Mouse (Mus musculus): ENCODE data around the gene Naxd.
"Not testable (repeated sequence)": the region's sequence is repeated elsewhere in the genome, so short reads cannot be mapped to it uniquely, and the experiment has no call there.

Naxd gene

DNA sequence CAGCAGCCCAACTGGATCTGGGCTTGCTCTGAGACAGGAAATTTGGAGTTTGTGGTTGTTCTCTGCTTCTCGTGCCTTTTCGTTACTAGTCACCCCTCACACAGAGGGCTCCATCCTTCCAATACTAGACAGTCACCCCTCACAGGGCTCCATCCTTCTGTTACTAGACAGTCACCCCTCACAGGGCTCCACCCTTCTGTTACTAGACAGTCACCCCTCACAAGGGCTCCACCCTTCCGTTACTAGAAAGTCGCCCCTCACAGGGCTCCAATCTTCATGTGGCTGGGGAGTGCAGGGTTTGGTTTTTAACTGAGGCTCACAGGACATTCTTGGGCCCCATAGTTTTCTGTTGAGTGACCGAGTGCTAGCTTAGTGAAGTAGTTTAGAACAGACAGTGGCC is 15.9 kb downstream of the Naxd start:
- DNase-seq (ENCODE audit: low spot score), result no peak

DNA sequence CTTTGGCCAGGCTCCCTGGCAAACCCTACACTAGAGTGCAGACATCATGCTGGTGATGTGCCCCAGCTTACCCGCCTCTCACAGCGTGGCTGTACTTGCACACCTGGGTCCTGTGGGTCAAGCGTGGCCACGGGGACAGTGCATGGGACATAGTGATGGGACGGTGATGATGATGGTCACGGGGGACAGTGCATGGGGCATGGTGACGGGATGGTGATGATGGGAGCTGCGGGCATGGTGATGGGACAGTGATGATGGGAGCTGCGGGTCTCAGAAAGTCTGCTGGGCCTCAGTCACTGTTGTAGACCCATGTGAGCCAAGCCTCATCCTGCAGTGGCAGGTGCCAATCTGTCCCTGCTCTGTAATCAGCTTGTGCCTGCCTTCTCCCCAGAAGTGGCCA is 19.0 kb downstream of the Naxd start:
- no peak for DNase-seq (ENCODE audit: low spot score)

DNA sequence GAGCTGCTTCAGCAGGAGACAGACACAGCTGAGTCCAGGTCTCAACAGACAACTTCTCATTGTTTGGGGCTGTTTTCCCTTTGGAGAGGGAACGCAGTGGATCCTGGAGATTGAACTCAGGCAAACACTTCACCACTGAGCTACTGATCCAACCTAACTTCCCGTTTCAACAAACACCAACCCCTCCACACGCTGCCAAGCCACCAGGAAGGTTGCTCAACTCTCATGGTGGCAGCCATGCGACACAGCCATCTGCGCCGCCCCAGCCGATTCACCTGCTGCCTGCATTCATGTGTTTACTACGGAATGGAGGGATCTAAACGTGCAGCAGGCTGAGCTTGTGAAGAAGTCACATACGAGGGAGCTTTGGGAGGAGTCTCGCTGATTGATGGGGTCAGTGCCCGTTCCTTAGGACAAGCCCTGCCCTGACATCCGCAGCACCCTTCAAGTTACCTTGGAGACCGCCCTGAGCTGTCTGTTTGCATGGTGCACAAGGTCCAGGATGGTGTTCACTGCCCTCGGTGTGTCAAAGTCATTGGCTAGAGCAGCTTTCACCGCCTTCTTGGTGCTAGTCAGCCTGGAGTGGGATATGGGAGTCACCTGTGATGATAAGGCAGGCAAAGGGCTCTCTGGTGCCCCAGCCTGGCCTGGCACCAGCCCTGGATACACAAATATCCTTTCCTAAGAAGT is 20.2 kb downstream of the Naxd start:
- no peak for DNase-seq (ENCODE audit: low spot score)

DNA sequence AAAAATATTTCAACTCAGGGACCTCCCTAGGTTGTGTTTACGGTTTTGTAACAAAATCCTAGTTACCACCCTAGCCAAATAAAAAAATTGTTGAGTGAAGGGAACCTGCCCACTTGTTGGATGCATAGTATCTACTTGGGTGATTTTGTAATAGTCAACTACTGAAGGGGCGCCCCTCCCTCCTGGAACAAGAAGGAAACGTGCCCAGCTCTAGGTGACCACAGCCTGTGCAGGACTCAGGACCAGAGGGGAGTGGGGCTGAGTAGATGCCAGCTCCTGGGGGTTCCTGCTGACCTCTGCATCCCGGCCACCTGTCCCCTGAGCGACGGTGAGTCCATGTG is 20.7 kb downstream of the Naxd start:
- no peak for DNase-seq (ENCODE audit: low spot score)

DNA sequence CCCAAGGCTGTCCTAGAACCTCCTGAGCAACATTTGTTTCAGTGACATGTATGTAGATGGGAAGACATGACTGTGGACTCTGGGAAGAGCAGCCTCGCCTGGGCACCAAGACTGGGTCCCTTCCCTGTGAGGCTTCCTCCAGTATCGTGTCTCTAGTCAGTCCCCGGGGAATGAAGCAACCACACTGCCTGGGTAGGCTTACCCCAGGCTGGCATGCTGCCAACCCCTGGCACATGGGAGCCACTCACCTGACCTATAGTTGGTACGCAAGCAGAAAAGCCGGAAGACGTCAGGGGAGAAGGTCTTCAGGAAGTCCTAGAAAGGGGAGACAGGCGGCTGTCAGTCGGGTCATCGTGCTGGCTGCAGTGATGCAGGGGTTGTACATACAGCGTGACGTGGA is 21.4 kb downstream of the Naxd start:
- no peak for DNase-seq (ENCODE audit: low spot score)

DNA sequence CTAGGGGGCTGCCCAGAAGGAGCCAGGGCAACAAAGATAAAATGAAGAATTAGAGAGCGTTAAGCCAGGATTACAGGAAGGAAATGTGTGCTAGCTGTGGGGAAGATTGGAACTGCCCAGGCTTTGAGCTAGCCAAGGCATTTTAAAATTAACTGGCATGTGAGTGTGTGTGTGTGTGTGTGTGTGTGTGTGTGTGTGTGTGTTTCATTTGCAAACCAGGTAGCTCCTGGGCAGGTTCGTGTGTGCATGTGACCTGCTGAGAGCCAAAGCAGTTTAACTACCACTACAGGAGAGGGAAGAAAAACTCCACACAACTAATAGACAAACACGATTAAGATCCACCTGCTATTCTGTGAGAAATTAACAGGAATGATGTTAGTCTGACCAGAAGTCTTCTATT is 26.0 kb downstream of the Naxd start:
- no peak for DNase-seq (ENCODE audit: low spot score)

DNA sequence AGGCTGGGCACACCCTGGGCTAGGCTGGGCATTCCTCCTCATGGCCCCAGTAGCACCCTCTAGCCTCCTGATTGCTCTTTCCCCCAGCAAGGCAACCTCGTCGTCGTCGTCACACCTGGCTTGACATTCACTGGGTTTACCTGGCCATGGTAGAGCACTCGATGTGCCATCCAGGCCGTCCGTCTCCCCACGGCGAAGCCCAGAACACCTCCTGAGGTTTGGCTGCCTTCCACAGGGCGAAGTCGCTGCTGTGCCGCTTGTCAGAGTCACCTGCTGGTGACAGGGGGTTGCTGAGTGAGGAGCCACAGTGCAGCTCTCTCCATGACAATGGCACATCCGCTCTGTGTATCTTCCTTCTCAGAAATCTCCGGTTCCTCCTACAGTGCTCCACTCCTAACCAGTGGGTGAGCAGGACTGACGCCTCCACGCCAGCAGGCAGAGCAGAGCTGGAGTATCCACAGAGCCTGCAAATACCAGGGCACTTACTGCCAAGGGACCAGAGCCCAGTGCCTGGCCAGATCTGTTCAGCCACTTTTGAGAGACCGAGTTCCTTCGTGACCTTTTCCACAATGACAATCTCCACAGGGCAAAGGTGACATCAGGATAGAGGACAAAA is 33.0 kb downstream of the Naxd start:
- no peak for DNase-seq (ENCODE audit: low spot score)

DNA sequence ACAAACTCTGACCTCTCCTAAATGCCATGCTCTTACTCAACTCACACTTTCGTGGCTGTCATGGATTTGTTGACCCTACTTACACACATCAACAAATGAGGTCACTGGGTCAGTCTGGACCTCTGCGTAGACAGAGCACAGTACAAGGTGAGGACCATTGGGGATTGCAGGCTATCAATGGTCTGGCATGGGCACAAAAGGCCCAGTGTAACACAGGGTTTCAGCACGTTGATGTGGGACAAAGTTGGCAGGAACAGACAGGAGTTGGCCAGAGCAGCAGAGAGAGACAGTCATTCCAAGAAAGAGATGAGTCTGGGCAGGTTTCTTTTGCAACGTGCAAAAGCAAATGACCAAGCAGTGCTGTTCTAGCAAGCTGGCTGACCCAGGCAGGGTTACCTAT is 33.5 kb downstream of the Naxd start:
- no peak for DNase-seq (ENCODE audit: low spot score)

DNA sequence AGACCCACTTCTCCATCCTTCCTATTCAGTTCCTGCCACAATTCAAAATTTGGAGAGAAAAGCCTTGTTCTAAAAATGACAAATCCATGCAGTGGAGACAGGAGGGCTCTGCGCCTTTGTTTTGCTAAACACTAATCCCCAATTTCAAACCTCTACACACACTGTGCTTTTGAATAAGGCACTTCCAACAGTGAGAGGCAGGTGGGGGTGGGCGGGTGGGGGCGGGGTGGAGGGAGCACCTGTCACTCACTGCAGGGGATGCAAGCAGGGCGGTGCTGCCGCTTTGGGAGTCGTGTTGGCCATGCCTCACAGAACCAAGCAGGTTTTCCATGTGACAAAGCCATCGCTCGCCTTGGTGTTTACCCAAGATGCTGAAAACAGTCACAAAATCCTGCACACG is 37.2 kb downstream of the Naxd start:
- no peak for DNase-seq (ENCODE audit: low spot score)

DNA sequence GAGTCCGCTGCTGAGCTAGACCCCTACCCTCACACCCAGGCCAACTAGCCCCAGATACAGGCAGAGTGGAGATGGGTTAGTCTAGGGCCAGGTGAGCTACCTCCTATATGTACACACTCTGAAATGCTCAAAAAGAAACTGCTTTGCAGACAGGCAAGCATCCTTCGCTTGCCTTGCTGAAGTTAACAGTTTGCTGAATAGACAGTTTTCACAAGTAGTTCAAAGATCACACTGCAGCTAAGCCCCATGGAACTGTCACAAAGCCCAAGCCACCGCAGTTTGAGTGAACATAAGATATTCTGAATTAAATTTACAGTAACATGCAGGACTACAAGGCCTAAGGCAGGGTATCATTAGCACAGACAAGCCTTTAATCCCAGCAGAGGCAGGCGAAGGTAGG is 41.7 kb downstream of the Naxd start:
- DNase-seq (ENCODE audit: low spot score), result no peak

DNA sequence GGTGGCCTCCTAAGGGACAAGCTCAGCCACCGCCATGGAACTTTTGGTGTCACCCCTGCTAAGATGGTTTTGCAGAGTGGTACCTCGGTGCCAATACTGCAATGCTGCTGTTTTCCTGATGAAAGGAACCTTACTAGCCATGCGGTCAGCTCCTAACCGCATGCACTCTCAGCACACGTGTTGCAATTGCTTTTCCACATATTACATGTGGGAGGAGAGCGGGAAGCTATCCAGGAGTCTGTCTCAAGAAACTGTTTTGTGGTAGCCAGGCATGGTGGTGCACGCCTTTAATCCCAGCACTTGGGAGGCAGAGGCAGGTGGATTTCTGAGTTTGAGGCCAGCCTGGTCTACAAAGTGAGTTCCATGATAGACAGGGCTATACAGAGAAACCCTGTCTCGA is 42.9 kb downstream of the Naxd start:
- DNase-seq (ENCODE audit: low spot score), result no peak

DNA sequence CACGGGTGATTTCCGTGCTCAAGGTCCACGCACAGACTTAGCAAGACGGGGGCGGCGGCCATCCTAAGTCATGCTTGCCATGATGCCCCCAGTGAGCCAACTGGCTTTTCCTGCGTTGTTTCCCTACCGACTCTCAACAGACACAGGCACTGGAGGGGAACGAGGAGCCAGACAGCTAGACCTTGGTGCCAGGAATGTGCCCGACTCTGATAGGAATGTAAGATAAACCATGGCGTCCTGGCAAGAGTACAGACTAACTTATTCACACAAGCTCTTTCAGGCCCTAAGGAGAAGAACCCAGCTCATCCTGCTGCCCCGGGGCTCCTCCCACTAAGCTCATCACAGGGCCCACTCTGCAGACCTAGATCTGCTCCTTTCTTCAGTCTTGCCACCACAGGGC is 44.7 kb downstream of the Naxd start:
- no peak for DNase-seq (ENCODE audit: low spot score)

DNA sequence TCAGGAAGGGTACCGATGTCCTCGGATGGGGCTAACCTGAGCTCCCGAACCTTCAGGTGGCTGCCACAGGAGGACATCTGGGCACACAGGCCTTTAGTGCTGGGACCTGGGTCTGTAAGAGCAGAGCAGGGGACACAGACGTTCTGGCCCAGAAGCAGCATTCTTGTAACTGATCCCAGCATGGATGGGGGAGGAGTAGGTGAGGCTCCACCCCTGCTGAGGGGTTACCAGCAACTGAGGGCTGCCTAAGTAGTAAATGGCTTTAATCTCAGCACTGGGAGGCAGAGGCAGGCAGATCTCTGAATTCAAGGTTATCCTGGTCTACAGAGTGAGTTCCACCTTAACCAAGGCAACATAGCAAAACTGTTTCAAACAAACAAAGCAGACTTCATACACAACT is 45.6 kb downstream of the Naxd start:
- no peak for DNase-seq (ENCODE audit: low spot score)

DNA sequence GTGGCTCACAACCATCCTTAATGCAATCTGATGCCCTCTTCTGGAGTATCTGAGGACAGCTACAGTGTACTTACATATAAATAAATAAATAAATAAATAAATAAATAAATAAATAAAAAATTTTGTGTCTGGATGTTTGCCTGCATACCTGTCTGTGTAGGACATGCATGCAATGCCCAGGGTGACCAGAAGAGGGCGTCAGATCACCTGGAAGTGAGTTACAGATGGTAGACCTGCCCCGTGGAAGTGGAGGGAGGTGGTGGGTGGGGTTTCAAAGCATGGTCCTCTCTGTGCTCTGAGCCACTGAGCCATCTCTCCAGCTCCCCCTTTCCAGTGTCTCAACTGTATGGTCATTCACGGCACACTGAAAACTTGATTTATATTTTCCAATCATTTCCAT is 47.1 kb downstream of the Naxd start:
- DNase-seq (ENCODE audit: low spot score), result peak; percentile 74

DNA sequence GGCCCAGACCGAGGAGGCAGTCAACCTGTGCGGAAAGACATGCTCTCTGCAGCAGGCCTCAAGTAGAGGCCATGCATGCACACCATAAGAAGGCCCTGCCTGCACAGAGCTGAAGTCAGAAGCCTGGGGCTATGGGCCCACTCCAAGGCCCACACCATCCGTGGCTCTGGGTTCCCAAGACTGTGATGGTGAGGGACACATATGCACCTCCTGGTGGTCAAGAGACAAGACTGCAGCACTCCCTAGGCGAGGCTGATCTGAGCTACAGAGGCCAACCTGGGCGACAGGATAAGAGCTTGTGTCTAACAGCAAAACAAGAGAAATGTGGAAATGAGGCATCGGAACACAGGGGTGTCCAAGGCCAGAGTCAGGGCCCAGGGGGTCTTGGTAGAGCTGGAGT is 49.8 kb downstream of the Naxd start:
- DNase-seq (ENCODE audit: low spot score), result peak; percentile 10

DNA sequence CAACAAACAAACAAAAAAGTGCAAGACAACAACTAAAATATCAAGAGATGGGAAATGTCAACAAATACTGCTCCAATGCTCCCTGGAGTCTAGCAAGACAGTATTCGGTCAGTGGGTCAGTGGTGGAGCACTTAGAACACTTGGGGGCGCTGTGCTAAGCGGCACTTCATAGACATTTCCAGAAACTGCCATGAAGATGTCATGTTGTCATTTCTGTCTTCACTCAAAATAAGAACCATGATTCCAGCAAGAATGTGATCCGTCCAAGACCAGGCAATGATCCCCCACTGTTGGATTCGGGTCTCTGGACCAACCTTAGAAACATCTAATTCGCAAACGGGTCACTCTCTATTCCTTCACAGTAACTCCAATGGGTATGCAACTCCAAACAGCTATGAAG is 52.4 kb downstream of the Naxd start:
- peak; percentile 47 for DNase-seq (ENCODE audit: low spot score)

DNA sequence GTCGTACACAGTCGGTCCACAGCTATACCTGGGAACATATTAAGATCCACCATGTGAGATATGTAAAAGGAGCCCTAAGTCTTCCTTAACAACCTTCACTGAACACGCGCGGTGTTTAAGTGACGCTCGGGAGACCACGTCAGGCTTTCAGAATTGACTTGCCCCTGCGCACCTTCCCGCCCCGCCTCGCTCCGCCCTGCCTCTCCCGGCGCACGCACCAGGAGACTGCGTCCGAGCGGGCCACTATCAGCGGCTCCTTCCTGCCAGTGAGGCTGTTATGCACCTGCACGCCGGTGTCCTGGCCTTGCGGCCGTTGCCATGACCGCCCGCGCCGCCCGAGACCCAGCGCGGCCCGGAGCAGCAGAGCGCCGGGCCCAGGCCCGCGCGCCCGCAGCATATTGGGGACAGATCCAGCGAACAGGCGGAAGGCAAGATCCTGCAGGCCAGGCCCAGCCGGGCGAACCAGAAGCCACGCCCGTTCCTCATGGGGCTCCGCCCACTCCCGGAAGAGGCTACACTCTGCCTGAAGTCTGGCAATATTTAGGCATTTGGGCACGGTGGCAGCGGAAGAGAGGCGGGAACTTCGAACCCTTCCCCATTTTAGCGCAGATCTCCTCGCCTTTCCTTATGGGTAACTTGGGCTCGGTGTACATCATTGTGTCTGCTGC is 53.1 kb downstream of the Naxd start, which contains the start of gene Cars2:
TSS of gene Cars2 (minus strand) at position 503 of the 668 bp plus-strand sequence.
- peak; percentile 90 for DNase-seq (ENCODE audit: low spot score)

DNA sequence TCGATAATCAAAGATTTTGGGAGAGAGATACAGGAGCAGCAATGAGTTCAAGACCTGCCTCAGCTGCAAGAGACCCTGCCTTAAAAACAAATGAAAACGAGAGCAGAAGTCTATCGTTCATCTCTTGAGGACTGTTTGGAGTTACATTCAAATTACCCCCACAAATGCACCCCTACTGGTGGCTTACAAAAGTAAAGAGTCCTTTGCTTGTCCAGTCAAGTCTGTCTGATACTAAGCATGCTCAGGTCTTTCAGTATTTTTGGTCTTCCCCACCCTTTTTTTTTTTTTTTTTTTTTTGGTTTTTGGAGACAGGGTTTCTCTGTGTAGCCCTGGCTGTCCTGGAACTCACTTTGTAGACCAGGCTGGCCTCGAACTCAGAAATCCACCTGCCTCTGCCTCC is 54.2 kb downstream of the Naxd start:
- DNase-seq (ENCODE audit: low spot score), result not testable (repeated sequence)

DNA sequence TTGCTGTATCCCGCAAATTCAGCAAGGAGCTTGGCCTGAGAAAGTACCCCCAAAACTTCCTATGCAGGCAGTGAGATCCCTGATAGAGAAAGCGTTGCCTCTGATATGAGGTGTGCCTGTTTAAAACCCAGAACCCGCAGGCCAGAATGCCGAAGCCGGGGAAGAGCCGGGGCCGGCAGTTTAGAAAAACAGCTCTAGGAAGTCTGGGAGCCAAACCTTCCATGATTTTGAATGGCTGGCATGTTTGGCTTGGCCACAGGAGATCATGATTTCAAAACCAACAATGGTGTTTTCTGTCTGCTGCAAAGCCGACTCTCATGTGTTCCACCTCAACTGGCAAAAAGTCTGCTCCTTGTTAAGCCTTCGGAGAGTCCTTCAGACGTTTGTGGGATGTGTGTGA is 55.1 kb downstream of the Naxd start:
- DNase-seq (ENCODE audit: low spot score), result no peak

DNA sequence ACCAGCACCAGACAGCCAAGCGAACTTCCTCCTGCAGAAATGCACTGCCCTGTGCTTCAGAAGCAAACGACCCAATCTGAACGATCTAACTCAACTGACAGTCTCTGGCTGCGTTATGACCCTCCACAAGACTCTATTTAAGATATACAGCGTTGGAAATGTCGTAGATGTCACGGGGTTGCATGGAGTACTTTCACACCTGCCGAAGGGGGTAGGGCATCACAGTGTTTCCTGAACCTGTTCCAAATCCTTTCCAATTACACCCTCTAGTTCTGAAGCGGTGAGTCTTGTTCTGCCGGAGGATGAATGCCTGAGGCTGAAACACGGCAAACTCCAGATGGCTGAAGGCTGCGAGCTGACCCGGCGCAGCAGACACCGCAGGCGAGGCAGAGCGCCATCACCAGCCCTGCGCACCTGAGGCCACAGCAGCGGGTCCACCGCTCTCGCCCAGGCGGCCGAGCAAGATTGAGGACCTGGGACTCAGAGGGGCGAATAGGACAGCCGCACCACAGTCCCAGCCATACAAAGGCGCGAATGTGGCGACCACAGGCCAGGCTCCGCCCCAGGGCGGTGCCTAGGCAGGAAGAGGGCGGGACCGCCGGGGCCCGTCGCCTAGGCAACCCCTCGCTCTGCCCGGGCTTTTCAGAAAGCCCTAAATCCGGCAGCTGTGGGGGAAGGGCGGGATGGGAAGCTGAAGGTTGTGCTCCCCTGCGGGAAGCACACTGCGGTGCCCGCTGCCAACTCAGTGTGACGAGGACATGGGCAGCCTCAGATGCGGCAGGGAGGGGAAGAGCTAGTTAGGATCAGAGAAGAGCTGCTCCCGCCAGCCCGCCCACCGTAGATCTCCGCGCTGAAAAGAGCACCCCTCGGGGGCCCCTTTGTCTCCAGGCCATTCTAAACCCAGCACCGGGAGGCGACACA is 57.8 kb downstream of the Naxd start, which contains the start of gene Ing1:
TSS of gene Ing1 (plus strand) at position 773 of the 921 bp plus-strand sequence.
- DNase-seq (ENCODE audit: low spot score), result peak; percentile 94

DNA sequence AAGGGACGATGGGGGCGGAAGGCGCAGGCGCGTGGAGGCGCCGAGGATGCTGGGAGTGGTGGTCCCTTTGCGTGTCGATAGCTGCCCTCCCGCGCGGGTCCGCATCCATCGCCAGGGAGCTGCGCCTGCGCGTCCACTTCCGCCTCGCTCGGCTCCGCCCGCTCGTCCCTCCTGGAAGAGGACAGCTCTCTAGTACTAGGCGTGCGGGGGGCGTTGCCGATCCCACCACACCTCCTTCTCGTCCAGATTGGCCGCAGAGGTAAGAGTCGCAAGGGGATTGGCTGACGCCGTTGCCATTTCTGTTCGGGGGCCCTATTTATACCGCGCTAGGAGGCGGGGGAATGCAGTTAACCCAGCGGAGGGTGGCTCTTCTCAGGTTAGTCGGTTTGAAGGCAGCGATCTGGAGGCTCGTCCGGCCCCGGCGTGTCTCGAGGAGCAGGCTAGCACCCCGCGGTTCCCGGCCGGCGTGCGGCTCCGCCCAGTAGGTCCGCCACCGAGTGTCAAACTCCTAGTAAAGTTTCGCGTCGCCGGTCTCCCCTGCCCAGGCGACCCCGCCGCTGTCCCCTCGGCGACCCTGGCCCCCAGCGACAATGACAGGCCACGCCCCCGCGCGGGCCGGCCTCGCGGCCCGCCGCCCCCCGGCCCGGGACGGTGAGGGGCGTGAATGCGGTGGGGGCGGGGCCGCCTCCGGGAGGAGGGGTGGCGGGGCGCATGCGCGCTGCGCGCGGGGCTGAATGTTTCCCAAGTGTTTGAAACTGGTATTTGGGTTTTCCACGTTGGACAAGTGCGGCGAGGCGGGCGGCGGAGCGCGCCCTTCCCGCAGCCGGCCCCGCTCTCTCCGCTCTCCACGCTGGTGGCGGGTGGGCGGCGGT is 58.6 kb downstream of the Naxd start:
- DNase-seq (ENCODE audit: low spot score), result peak; percentile 100

Measured in T-cell, adult 2 months (primary cell).